Mouse (Mus musculus) brain, embryonic 14.5 days (tissue): ENCODE measurements around the gene Loxl1. TPM values are rescaled to one million over a fixed set of nuclear protein-coding genes. Genes with fewer than 3 reads are reported as not detected.

Experiments used
- DNase-seq: peaks from one replicate; pipeline ENCODE4 v3.0.0-alpha.2; 2011; ENCODE audit warnings: low read depth
- CTCF ChIP-seq: fragments of 200-500 bp; IDR thresholded peaks from 2 replicates; pipeline ENCODE4 v1.5.1; 2012; ENCODE audit warnings: inconsistent platforms, mild to moderate bottlenecking, moderate library complexity, borderline replicate concordance; ENCODE audit not compliant: insufficient read depth, insufficient read length; ENCODE audit errors: extremely low read depth
- POLR2A ChIP-seq: fragments of 200-500 bp; IDR thresholded peaks from 2 replicates; pipeline ENCODE4 v1.6.1; 2012; ENCODE audit warnings: mild to moderate bottlenecking, inconsistent platforms, borderline replicate concordance; ENCODE audit not compliant: poor library complexity, insufficient read depth, insufficient read length, severe bottlenecking; ENCODE audit errors: extremely low read depth
- polyA plus RNA-seq: library from polyadenylated mRNA; depleted of rRNA; stranded (reverse); fragments of >200 nt; gene quantifications from 2 replicates; pipeline ENCODE4 v1.2.3, GENCODE M21; 2012; rRNA removed

Loxl1 gene
- 11.8 and 14.4 TPM in 2 replicates for polyA plus RNA-seq

- peak; percentile 82 for DNase-seq
- TF ChIP-seq CTCF (no peak), POLR2A (no peak)
These were observed at the start of gene Loxl1 for GRCm38 (mm10) chr9:58312944-58313359. TSS of gene Loxl1 (minus strand) at chr9:58313186.

GRCm38 (mm10) chr9:58361956-58362355 lies 49.0 kb upstream of the Loxl1 start:
- no peak for DNase-seq

GRCm38 (mm10) chr9:58361373-58361772 lies 48.4 kb upstream of the Loxl1 start:
- DNase-seq, result no peak

More at GRCm38 (mm10) chr9:58361956-58362355, 49.0 kb upstream of the Loxl1 start:
- TF ChIP-seq POLR2A, result no peak
- TF ChIP-seq CTCF, result no peak

GRCm38 (mm10) chr9:58355262-58356050 lies 42.5 kb upstream of the Loxl1 start:
- peak; percentile 83 for DNase-seq
- no peak for TF ChIP-seq CTCF
- no peak for TF ChIP-seq POLR2A

More at GRCm38 (mm10) chr9:58361373-58361772, 48.4 kb upstream of the Loxl1 start:
- no peak for TF ChIP-seq POLR2A
- TF ChIP-seq CTCF, result no peak

GRCm38 (mm10) chr9:58354701-58355100 lies 41.7 kb upstream of the Loxl1 start:
- TF ChIP-seq CTCF, result no peak
- TF ChIP-seq POLR2A, result no peak
- DNase-seq, result no peak

- no peak for DNase-seq
- TF ChIP-seq POLR2A, result no peak
- no peak for TF ChIP-seq CTCF
These were observed 40.2 kb upstream of the Loxl1 start for GRCm38 (mm10) chr9:58353224-58353623.

GRCm38 (mm10) chr9:58347795-58348194 lies 34.8 kb upstream of the Loxl1 start:
- TF ChIP-seq POLR2A (no peak), CTCF (no peak)
- DNase-seq, result no peak

GRCm38 (mm10) chr9:58346498-58346897 lies 33.5 kb upstream of the Loxl1 start:
- DNase-seq, result peak; percentile 35
- TF ChIP-seq CTCF (no peak), POLR2A (no peak)

GRCm38 (mm10) chr9:58345963-58346362 lies 33.0 kb upstream of the Loxl1 start:
- no peak for DNase-seq
- TF ChIP-seq CTCF (no peak), POLR2A (no peak)

- TF ChIP-seq POLR2A, result no peak
- no peak for TF ChIP-seq CTCF
- DNase-seq, result no peak
These were observed 28.8 kb upstream of the Loxl1 start for GRCm38 (mm10) chr9:58341795-58342194.

- no peak for TF ChIP-seq CTCF
- DNase-seq, result no peak
These were observed 23.8 kb upstream of the Loxl1 start for GRCm38 (mm10) chr9:58336650-58337281.

- no peak for TF ChIP-seq CTCF
- TF ChIP-seq POLR2A, result no peak
These were observed 18.3 kb upstream of the Loxl1 start for GRCm38 (mm10) chr9:58331276-58331675.

GRCm38 (mm10) chr9:58330293-58330692 lies 17.3 kb upstream of the Loxl1 start:
- TF ChIP-seq POLR2A, result no peak
- peak; percentile 97 for TF ChIP-seq CTCF

More at GRCm38 (mm10) chr9:58331276-58331675, 18.3 kb upstream of the Loxl1 start:
- DNase-seq, result no peak

More at GRCm38 (mm10) chr9:58330293-58330692, 17.3 kb upstream of the Loxl1 start:
- peak; percentile 89 for DNase-seq
